Comparison of ENCODE assay signal across 11 mouse cellular contexts in genomic region chr14:77932150-77933047, GRCm38 (mm10). TPM values are rescaled to one million over a fixed set of nuclear protein-coding genes. Genes with fewer than 3 reads are reported as not detected.
A peak's percentile ranks its signal among the peaks of the same experiment; 100 is the strongest.
DNase-seq lines count a peak whose midpoint lies in the region; ATAC-seq and TF ChIP-seq lines count a peak whose summit lies in the region.
"Had no signal": no experiment of that assay in that cellular context is flagged by ENCODE, and none has a peak within 500 bp of the region (broad histone marks: within the 10 kb centered on the region; RNA-seq: fewer than 3 reads in every experiment).

No protein-coding gene starts in this region.

- H3K4me3 ChIP-seq in kidney, embryonic 16.5 days (ENCODE audit: low read length): no peak overlapping the region
- no peak overlapping the region for H3K4me3 ChIP-seq in MEL (ENCODE audit: control insufficient read depth in 1 of 2, insufficient read depth in 1 of 2, low read depth in 2 of 2, low read length in 2 of 2)
- no peak overlapping the region for H3K4me3 ChIP-seq in limb, embryonic 14.5 days (replicated peaks; ENCODE audit: low read length)
- H3K4me3 ChIP-seq: limb, embryonic 15.5 days; midbrain, embryonic 13.5 days had no signal

- no peaks in the 10 kb centered on the region for H3K36me3 ChIP-seq in kidney, embryonic 16.5 days (ENCODE audit: insufficient read depth, low read length)
- H3K36me3 ChIP-seq in MEL (ENCODE audit: control insufficient read depth in 1 of 2, insufficient read depth in 2 of 2, low read length in 2 of 2): no peaks in the 10 kb centered on the region
- no peaks in the 10 kb centered on the region for H3K36me3 ChIP-seq in limb, embryonic 14.5 days (ENCODE audit: control insufficient read depth, insufficient read depth, low read length)
- H3K36me3 ChIP-seq: limb, embryonic 15.5 days; midbrain, embryonic 13.5 days had no signal

- no peak for TF ChIP-seq POLR2A in MEL (IDR thresholded peaks at IDR 0.05; ENCODE audit: control insufficient read depth in 1 of 2, insufficient read depth in 1 of 2, low read depth in 1 of 2, low read length in 2 of 2, poor library complexity in 1 of 2)
- TF ChIP-seq POLR2A in limb, embryonic 14.5 days (IDR thresholded peaks at IDR 0.05; ENCODE audit: borderline replicate concordance, extremely low read depth, insufficient read depth, insufficient read length): no peak

- H3K9ac ChIP-seq in kidney, embryonic 16.5 days (replicated peaks; ENCODE audit: low read length): no peak overlapping the region
- no peak overlapping the region for H3K9ac ChIP-seq in MEL (ENCODE audit: control insufficient read depth, low read depth, low read length, poor library complexity, severe bottlenecking)
- H3K9ac ChIP-seq in limb, embryonic 14.5 days (ENCODE audit: low read depth, low read length, severe bottlenecking): no peak overlapping the region
- H3K9ac ChIP-seq: limb, embryonic 15.5 days; midbrain, embryonic 13.5 days had no signal

- no peak for DNase-seq in kidney, adult 18-20 months
- peak; percentile 3 for DNase-seq in MEL (ENCODE audit: low read depth, low spot score)
- peak; percentile 13 for DNase-seq in embryo, embryonic 9.5 days (ENCODE audit: extremely low spot score)
- DNase-seq in limb, embryonic 14.5 days (ENCODE audit: low spot score): peak; percentile 21
- no peak for DNase-seq in frontal cortex, adult 2 months (ENCODE audit: extremely low spot score in 1 of 2, low spot score in 1 of 2)
- DNase-seq in left cerebral cortex, postnatal 25 days (ENCODE audit: low spot score in 2 of 2): no peak
- no peak for DNase-seq in left cerebral cortex, postnatal 14 days (ENCODE audit: low spot score in 2 of 2)
- DNase-seq: gastrocnemius, postnatal 10 days had no signal

- no peak for TF ChIP-seq RAD21 in MEL (IDR thresholded peaks at IDR 0.05; ENCODE audit: low read depth, low read length)

- no peak for TF ChIP-seq CTCF in MEL (IDR thresholded peaks at IDR 0.05 in 2 of 3, conservative IDR thresholded peaks at IDR 0.05 in 1 of 3; ENCODE audit: control insufficient read depth in 1 of 3, insufficient read depth in 1 of 3, low read depth in 2 of 3, low read length in 3 of 3, poor library complexity in 1 of 3, severe bottlenecking in 1 of 3)

- no peaks in the 10 kb centered on the region for H3K79me2 ChIP-seq in MEL (ENCODE audit: control insufficient read depth, insufficient read depth, low read length, poor library complexity)

- ATAC-seq in kidney, embryonic 16.5 days (ENCODE audit: low FRiP score, low TSS enrichment): peak; percentile 82; the same call in 1 of the 2 replicates
- ATAC-seq in limb, embryonic 14.5 days (ENCODE audit: low FRiP score, low read depth): no peak
- ATAC-seq: midbrain, embryonic 13.5 days had no signal

- peak overlapping the region; percentile 46; the same call in 1 of the 2 replicates for H3K27ac ChIP-seq in kidney, embryonic 16.5 days (ENCODE audit: low read length)
- H3K27ac ChIP-seq in MEL (ENCODE audit: control insufficient read depth, low read depth, low read length): no peak overlapping the region
- no peak overlapping the region for H3K27ac ChIP-seq in limb, embryonic 14.5 days (replicated peaks; ENCODE audit: low read depth, low read length)
- H3K27ac ChIP-seq: limb, embryonic 15.5 days; midbrain, embryonic 13.5 days had no signal

- H3K27me3 ChIP-seq in kidney, embryonic 16.5 days (ENCODE audit: insufficient read depth, low read length): no peaks in the 10 kb centered on the region
- H3K27me3 ChIP-seq in MEL (ENCODE audit: control insufficient read depth in 1 of 2, insufficient read depth in 2 of 2, low read length in 2 of 2): no peaks in the 10 kb centered on the region
- H3K27me3 ChIP-seq in limb, embryonic 14.5 days (ENCODE audit: control insufficient read depth, insufficient read depth, low read length): no peaks in the 10 kb centered on the region; the same call in 1 of the 2 replicates
- H3K27me3 ChIP-seq: limb, embryonic 15.5 days had no signal

- TF ChIP-seq EP300 in MEL (IDR thresholded peaks at IDR 0.05; ENCODE audit: low read depth in 1 of 2, low read length in 2 of 2): no peak

- 28% methylated on average over 12 of the region's 12 CpGs for WGBS in kidney, embryonic 16.5 days
- WGBS in limb, embryonic 14.5 days: 22% methylated on average over 12 of the region's 12 CpGs

- H3K9me3 ChIP-seq in kidney, embryonic 16.5 days (ENCODE audit: low read length): no peaks in the 10 kb centered on the region
- H3K9me3 ChIP-seq in MEL (replicated peaks; ENCODE audit: insufficient read depth, low read length): no peaks in the 10 kb centered on the region
- no peaks in the 10 kb centered on the region for H3K9me3 ChIP-seq in limb, embryonic 14.5 days (ENCODE audit: control insufficient read depth, low read length)
- H3K9me3 ChIP-seq: limb, embryonic 15.5 days; midbrain, embryonic 13.5 days had no signal

- peaks cover 14% of the 10 kb centered on the region for H3K4me1 ChIP-seq in kidney, embryonic 16.5 days (ENCODE audit: insufficient read depth, low read length)
- no peaks in the 10 kb centered on the region for H3K4me1 ChIP-seq in MEL (ENCODE audit: control insufficient read depth in 1 of 2, insufficient read depth in 2 of 2, low read length in 2 of 2)
- peaks cover 7% of the 10 kb centered on the region; the same call in 1 of the 2 replicates for H3K4me1 ChIP-seq in limb, embryonic 14.5 days (ENCODE audit: control insufficient read depth, insufficient read depth, low read length)
- H3K4me1 ChIP-seq: midbrain, embryonic 13.5 days had no signal

- peak overlapping the region; percentile 17; the same call in 1 of the 2 replicates for H3K4me2 ChIP-seq in kidney, embryonic 16.5 days (replicated peaks; ENCODE audit: low read depth, low read length)
- no peak overlapping the region for H3K4me2 ChIP-seq in limb, embryonic 14.5 days (replicated peaks; ENCODE audit: low read depth, low read length, severe bottlenecking)
- H3K4me2 ChIP-seq: limb, embryonic 15.5 days; midbrain, embryonic 13.5 days had no signal

- intact Hi-C loops in left cerebral cortex, postnatal 25 days (cut with DNase I): no loop called here
- intact Hi-C loops in left cerebral cortex, postnatal 14 days (cut with DNase I): no loop called here

TF ChIP-seq in MEL, 35 proteins besides CTCF, POLR2A, EP300 and RAD21:
- TF ChIP-seq UBTF (IDR thresholded peaks at IDR 0.05; ENCODE audit: borderline replicate concordance, insufficient read depth, low read depth, low read length): no peak
- no peak for TF ChIP-seq MAFK (IDR thresholded peaks at IDR 0.05; ENCODE audit: borderline replicate concordance, low read depth, low read length)
- no peak for TF ChIP-seq SIN3A (IDR thresholded peaks at IDR 0.05; ENCODE audit: low read length)
- TF ChIP-seq GATA1 (IDR thresholded peaks at IDR 0.05; ENCODE audit: low read depth, low read length): no peak
- TF ChIP-seq CHD2 (IDR thresholded peaks at IDR 0.05; ENCODE audit: low read length): no peak
TF ChIP-seq in MEL: peak in this region for 0.

RNA-seq across cellular contexts. Expression of gene Epsti1, which starts 28.4 kb away (rescaled TPM):
- polyA plus RNA-seq in kidney, embryonic 16.5 days (2015; fragmentation: Nextera tagmentation; extraction: Ambion mirVana): 0.92 and 1.4 TPM in 2 replicates
- total RNA-seq in MEL (2012; rRNA removed): not detected in 2 replicates
- polyA plus RNA-seq in MEL (2012; ENCODE audit: insufficient read depth in 1 of 2, insufficient read length in 2 of 2, low read depth in 1 of 2, low replicate concordance in 2 of 2, missing spikeins in 1 of 2): not detected
- polyA plus RNA-seq in limb, embryonic 14.5 days (2012; rRNA removed): 0.49 and 0.67 TPM in 2 replicates
- 0.88 and 1.6 TPM in 2 replicates for polyA plus RNA-seq in limb, embryonic 14.5 days (2014; fragmentation: Nextera tagmentation; extraction: Ambion mirVana)
- polyA plus RNA-seq in frontal cortex, adult 2 months (2012; rRNA removed): 0.50 and 0.98 TPM in 2 replicates
- total RNA-seq in left cerebral cortex, postnatal 25 days (2021): under 1 TPM; 0.30 to 0.62 TPM
- under 1 TPM; 0.17 to 0.31 TPM for total RNA-seq in left cerebral cortex, postnatal 14 days (2021)

RNA-seq across cellular contexts. Expression of gene Dnajc15, which starts 57.5 kb away (rescaled TPM):
- polyA plus RNA-seq in kidney, embryonic 16.5 days (2015; fragmentation: Nextera tagmentation; extraction: Ambion mirVana): 122 and 131 TPM in 2 replicates
- not detected in 2 replicates for total RNA-seq in MEL (2012; rRNA removed)
- not detected for polyA plus RNA-seq in MEL (2012; ENCODE audit: insufficient read depth in 1 of 2, insufficient read length in 2 of 2, low read depth in 1 of 2, low replicate concordance in 2 of 2, missing spikeins in 1 of 2)
- 11.7 and 22.8 TPM in 2 replicates for polyA plus RNA-seq in limb, embryonic 14.5 days (2012; rRNA removed)
- 113 and 117 TPM in 2 replicates for polyA plus RNA-seq in limb, embryonic 14.5 days (2014; fragmentation: Nextera tagmentation; extraction: Ambion mirVana)
- polyA plus RNA-seq in frontal cortex, adult 2 months (2012; rRNA removed): 26.9 and 27.1 TPM in 2 replicates
- 10 to 100 TPM; 69.5 to 72.0 TPM for total RNA-seq in left cerebral cortex, postnatal 25 days (2021)
- 10 to 100 TPM; 52.2 to 62.3 TPM for total RNA-seq in left cerebral cortex, postnatal 14 days (2021)

Comparison
In these comparisons a context has a peak if more than half of its experiments do, and no peak if none do; other contexts are left out.
1. DNase-seq: peak in MEL (single experiment), embryo, embryonic 9.5 days (single experiment) and limb, embryonic 14.5 days (single experiment); none in kidney, adult 18-20 months (single experiment), frontal cortex, adult 2 months (0 of 2), left cerebral cortex, postnatal 25 days (0 of 2) and left cerebral cortex, postnatal 14 days (0 of 2).
2. RNA of gene Dnajc15, which starts 57.5 kb away (polyA plus RNA-seq): 122 to 131 TPM in kidney, embryonic 16.5 days, 11.7 to 117 TPM in limb, embryonic 14.5 days and 26.9 to 27.1 TPM in frontal cortex, adult 2 months; not detected in MEL; every median in the first group is over 10 times any median in the second.